Mouse (Mus musculus): ENCODE data around the gene Sppl3. TPM values are rescaled to one million over a fixed set of nuclear protein-coding genes. Genes with fewer than 3 reads are reported as not detected.

Sppl3 gene
- total and polyA plus RNA-seq, 2 experiments from 2014 or later = 37.1 to 153 TPM

GRCm38 (mm10) chr5:115058584-115059297 lies 47.8 kb downstream of the Sppl3 start:
- H3K27me3 ChIP-seq (ENCODE audit: insufficient read depth, low read length) = no peaks in the 10 kb centered on the region
- no peaks in the 10 kb centered on the region for H3K36me3 ChIP-seq (ENCODE audit: insufficient read depth, low read length)
- no peaks in the 10 kb centered on the region for H3K9me3 ChIP-seq (ENCODE audit: low read length)
- H3K27ac ChIP-seq (ENCODE audit: low read depth, low read length) = no peak overlapping the region
- ATAC-seq (ENCODE audit: low FRiP score) = no peak
- H3K9ac ChIP-seq (replicated peaks; ENCODE audit: low read length, poor library complexity, severe bottlenecking) = no peak overlapping the region
- TF ChIP-seq CTCF (IDR thresholded peaks at IDR 0.05) = no peak
- WGBS = 81% methylated on average over 7 of the region's 7 CpGs
- DNase-seq (ENCODE audit: low spot score) = no peak
- H3K4me2 ChIP-seq (ENCODE audit: low read depth, low read length, poor library complexity, severe bottlenecking) = no peak overlapping the region
- no peaks in the 10 kb centered on the region for H3K4me1 ChIP-seq (ENCODE audit: insufficient read depth, low read length)
- no peak overlapping the region for H3K4me3 ChIP-seq (ENCODE audit: low read depth, low read length)

GRCm38 (mm10) chr5:115060067-115060695 lies 49.2 kb downstream of the Sppl3 start:
- Histone ChIP-seq H3K4me2 (ENCODE audit: low read depth, low read length, poor library complexity, severe bottlenecking) (no peak overlapping the region), H3K4me1 (ENCODE audit: insufficient read depth, low read length) (no peaks in the 10 kb centered on the region), H3K36me3 (ENCODE audit: insufficient read depth, low read length) (no peaks in the 10 kb centered on the region), H3K9ac (replicated peaks; ENCODE audit: low read length, poor library complexity, severe bottlenecking) (no peak overlapping the region), H3K27me3 (ENCODE audit: insufficient read depth, low read length) (no peaks in the 10 kb centered on the region), H3K9me3 (ENCODE audit: low read length) (no peaks in the 10 kb centered on the region), H3K27ac (ENCODE audit: low read depth, low read length) (no peak overlapping the region), H3K4me3 (ENCODE audit: low read depth, low read length) (no peak overlapping the region)
- WGBS = 86% methylated on average over 8 of the region's 8 CpGs
- no peak for ATAC-seq (ENCODE audit: low FRiP score)
- no peak for DNase-seq (ENCODE audit: low spot score)
- TF ChIP-seq CTCF (IDR thresholded peaks at IDR 0.05) = no peak

GRCm38 (mm10) chr5:115060977-115061376 lies 50.0 kb downstream of the Sppl3 start:
- Histone ChIP-seq H3K4me2 (ENCODE audit: low read depth, low read length, poor library complexity, severe bottlenecking) (no peak overlapping the region), H3K9ac (replicated peaks; ENCODE audit: low read length, poor library complexity, severe bottlenecking) (no peak overlapping the region), H3K27ac (ENCODE audit: low read depth, low read length) (no peak overlapping the region), H3K4me3 (ENCODE audit: low read depth, low read length) (no peak overlapping the region), H3K36me3 (ENCODE audit: insufficient read depth, low read length) (no peaks in the 10 kb centered on the region), H3K9me3 (ENCODE audit: low read length) (no peaks in the 10 kb centered on the region), H3K27me3 (ENCODE audit: insufficient read depth, low read length) (no peaks in the 10 kb centered on the region), H3K4me1 (ENCODE audit: insufficient read depth, low read length) (no peaks in the 10 kb centered on the region)
- no peak for ATAC-seq (ENCODE audit: low FRiP score)
- WGBS = 94% methylated on average over 3 of the region's 3 CpGs
- TF ChIP-seq CTCF (IDR thresholded peaks at IDR 0.05) = no peak
- no peak for DNase-seq (ENCODE audit: low spot score)

GRCm38 (mm10) chr5:115062566-115062965 lies 51.6 kb downstream of the Sppl3 start:
- Histone ChIP-seq H3K9ac (replicated peaks; ENCODE audit: low read length, poor library complexity, severe bottlenecking) (no peak overlapping the region), H3K4me2 (ENCODE audit: low read depth, low read length, poor library complexity, severe bottlenecking) (no peak overlapping the region), H3K36me3 (ENCODE audit: insufficient read depth, low read length) (no peaks in the 10 kb centered on the region), H3K4me1 (ENCODE audit: insufficient read depth, low read length) (no peaks in the 10 kb centered on the region), H3K9me3 (ENCODE audit: low read length) (no peaks in the 10 kb centered on the region), H3K27ac (ENCODE audit: low read depth, low read length) (no peak overlapping the region), H3K27me3 (ENCODE audit: insufficient read depth, low read length) (no peaks in the 10 kb centered on the region), H3K4me3 (ENCODE audit: low read depth, low read length) (no peak overlapping the region)
- no peak for TF ChIP-seq CTCF (IDR thresholded peaks at IDR 0.05)
- 63% methylated on average over 1 of the region's 1 CpGs for WGBS
- ATAC-seq (ENCODE audit: low FRiP score) (no peak), DNase-seq (ENCODE audit: low spot score) (no peak)

- no peak for TF ChIP-seq CTCF (IDR thresholded peaks at IDR 0.05)
- no peaks in the 10 kb centered on the region for H3K9me3 ChIP-seq (ENCODE audit: low read length)
- no peak overlapping the region for H3K4me3 ChIP-seq (ENCODE audit: low read depth, low read length)
- no peaks in the 10 kb centered on the region for H3K36me3 ChIP-seq (ENCODE audit: insufficient read depth, low read length)
- no peaks in the 10 kb centered on the region for H3K27me3 ChIP-seq (ENCODE audit: insufficient read depth, low read length)
- H3K9ac ChIP-seq (replicated peaks; ENCODE audit: low read length, poor library complexity, severe bottlenecking) = no peak overlapping the region
- DNase-seq (ENCODE audit: low spot score) (no peak), ATAC-seq (ENCODE audit: low FRiP score) (no peak)
- no peak overlapping the region for H3K27ac ChIP-seq (ENCODE audit: low read depth, low read length)
- WGBS = 93% methylated on average over 7 of the region's 7 CpGs
- H3K4me1 ChIP-seq (ENCODE audit: insufficient read depth, low read length) = no peaks in the 10 kb centered on the region
- H3K4me2 ChIP-seq (ENCODE audit: low read depth, low read length, poor library complexity, severe bottlenecking) = no peak overlapping the region
Measured at GRCm38 (mm10) chr5:115063391-115063790, 52.5 kb downstream of the Sppl3 start.

- no peak overlapping the region for H3K27ac ChIP-seq (ENCODE audit: low read depth, low read length)
- no peaks in the 10 kb centered on the region for H3K4me1 ChIP-seq (ENCODE audit: insufficient read depth, low read length)
- 73% methylated on average over 4 of the region's 4 CpGs for WGBS
- ATAC-seq (ENCODE audit: low FRiP score) (no peak), DNase-seq (ENCODE audit: low spot score) (no peak)
- no peaks in the 10 kb centered on the region for H3K27me3 ChIP-seq (ENCODE audit: insufficient read depth, low read length)
- H3K9ac ChIP-seq (replicated peaks; ENCODE audit: low read length, poor library complexity, severe bottlenecking) = no peak overlapping the region
- H3K36me3 ChIP-seq (ENCODE audit: insufficient read depth, low read length) = no peaks in the 10 kb centered on the region
- no peak overlapping the region for H3K4me2 ChIP-seq (ENCODE audit: low read depth, low read length, poor library complexity, severe bottlenecking)
- H3K9me3 ChIP-seq (ENCODE audit: low read length) = no peaks in the 10 kb centered on the region
- no peak for TF ChIP-seq CTCF (IDR thresholded peaks at IDR 0.05)
- H3K4me3 ChIP-seq (ENCODE audit: low read depth, low read length) = no peak overlapping the region
Measured at GRCm38 (mm10) chr5:115066245-115066644, 55.3 kb downstream of the Sppl3 start.
